Mouse (Mus musculus) CH12.LX (cell line): ENCODE results near the gene Ick. TPM values are rescaled to one million over a fixed set of nuclear protein-coding genes. Genes with fewer than 3 reads are reported as not detected.

Experiments used
- DNase-seq: peaks from one replicate; pipeline ENCODE4 v3.0.0-alpha.2; 2013; ENCODE audit errors: extremely low read depth
- H3K27ac ChIP-seq: 2 replicates; pipeline ENCODE4 v1.5.1; 2012; ENCODE audit warnings: low read depth, mild to moderate bottlenecking, control low read depth, moderate library complexity; ENCODE audit not compliant: insufficient read depth
- H3K27me3 ChIP-seq: replicated peaks from 2 replicates; pipeline ENCODE3; 2012; ENCODE audit warnings: inconsistent platforms
- H3K36me3 ChIP-seq, 2 experiments: replicated peaks in 1 of 2; 2 replicates each; pipeline versions ENCODE3 to v1.6.1; 2012; ENCODE audit warnings: inconsistent platforms in 1 of 2, low read length in 1 of 2, mild to moderate bottlenecking in 1 of 2, mixed read lengths in 1 of 2, moderate library complexity in 1 of 2; ENCODE audit not compliant: control insufficient read depth in 1 of 2, insufficient read depth in 1 of 2
- H3K4me1 ChIP-seq, 2 experiments: 2 replicates each; pipeline ENCODE4 v1.6.1; 2012; ENCODE audit warnings: inconsistent platforms in 1 of 2, moderate library complexity in 1 of 2; ENCODE audit not compliant: insufficient read depth in 2 of 2, control insufficient read depth in 1 of 2
- H3K4me2 ChIP-seq: 2 replicates; pipeline ENCODE4 v1.6.1; 2012; ENCODE audit warnings: low read depth, mild to moderate bottlenecking, control low read depth; ENCODE audit not compliant: poor library complexity, insufficient read depth, severe bottlenecking
- H3K4me3 ChIP-seq, 3 experiments: fragments of 150-350 bp in 1 of 3; sonication (generic) in 1 of 3; replicated peaks in 1 of 3; 2 replicates each; pipeline versions ENCODE3 to v1.5.1; 2011 to 2012; ENCODE audit warnings: low read depth in 2 of 3, low read length in 2 of 3, mild to moderate bottlenecking in 2 of 3, moderate library complexity in 2 of 3, control low read depth in 1 of 3, improper control_type of control experiment in 1 of 3, inconsistent platforms in 1 of 3, mixed read lengths in 1 of 3; ENCODE audit not compliant: poor library complexity in 1 of 3
- H3K79me2 ChIP-seq: replicated peaks from 2 replicates; pipeline ENCODE4 v1.6.1; 2012; ENCODE audit warnings: mild to moderate bottlenecking, moderate library complexity; ENCODE audit not compliant: control insufficient read depth, poor library complexity, insufficient read depth, severe bottlenecking; ENCODE audit errors: extremely low read depth
- H3K9ac ChIP-seq: 2 replicates; pipeline ENCODE4 v1.6.1; 2012; ENCODE audit warnings: low read depth, mild to moderate bottlenecking, control low read depth, moderate library complexity; ENCODE audit not compliant: insufficient read depth
- H3K9me3 ChIP-seq: replicated peaks from 2 replicates; pipeline ENCODE3; 2012; ENCODE audit warnings: low read length, inconsistent platforms, mixed read lengths
- BHLHE40 ChIP-seq: IDR thresholded peaks from 2 replicates; pipeline ENCODE4 v1.6.1; 2011; ENCODE audit warnings: mild to moderate bottlenecking, low read depth, low read length, improper control_type of control experiment
- CHD1 ChIP-seq: IDR thresholded peaks from 2 replicates; pipeline ENCODE4 v1.6.1; 2012; ENCODE audit warnings: low read depth, low read length, improper control_type of control experiment, inconsistent platforms
- CTCF ChIP-seq, 2 experiments: IDR thresholded peaks in 1 of 2; conservative IDR thresholded peaks in 1 of 2; 2 replicates each; pipeline ENCODE4 v1.5.1; 2011 to 2012; ENCODE audit warnings: low read depth in 2 of 2, low read length in 2 of 2, improper control_type of control experiment in 1 of 2, inconsistent platforms in 1 of 2, mild to moderate bottlenecking in 1 of 2, moderate library complexity in 1 of 2
- E2F4 ChIP-seq: IDR thresholded peaks from 2 replicates; pipeline ENCODE4 v1.6.1; 2011; ENCODE audit warnings: low read depth, low read length, improper control_type of control experiment; ENCODE audit not compliant: insufficient replicate concordance
- EP300 ChIP-seq: IDR thresholded peaks from 2 replicates; pipeline ENCODE4 v1.6.1; 2011; ENCODE audit warnings: low read length, improper control_type of control experiment
- GABPA ChIP-seq: IDR thresholded peaks from 2 replicates; pipeline ENCODE4 v1.6.1; 2012; ENCODE audit warnings: low read depth, low read length, improper control_type of control experiment, inconsistent platforms; ENCODE audit not compliant: insufficient replicate concordance
- IRF4 ChIP-seq: IDR thresholded peaks from 2 replicates; pipeline ENCODE4 v1.6.1; 2014; ENCODE audit warnings: low read depth, mild to moderate bottlenecking, inconsistent platforms, low read length, improper control_type of control experiment
- JUND ChIP-seq: conservative IDR thresholded peaks from 2 replicates; pipeline ENCODE4 v1.6.1; 2011; ENCODE audit warnings: low read depth, low read length, improper control_type of control experiment
- MAFK ChIP-seq: IDR thresholded peaks from 2 replicates; pipeline ENCODE4 v1.6.1; 2011; ENCODE audit warnings: low read length, improper control_type of control experiment; ENCODE audit not compliant: insufficient replicate concordance
- MEF2A ChIP-seq: IDR thresholded peaks from 2 replicates; pipeline ENCODE4 v1.6.1; 2014; ENCODE audit warnings: low read depth, mild to moderate bottlenecking, inconsistent platforms, low read length, improper control_type of control experiment, borderline replicate concordance
- MYC ChIP-seq: IDR thresholded peaks from 2 replicates; pipeline ENCODE4 v1.6.1; 2011; ENCODE audit warnings: low read depth, mild to moderate bottlenecking, improper control_type of control experiment, low read length
- NRF1 ChIP-seq: IDR thresholded peaks from 2 replicates; pipeline ENCODE4 v1.6.1; 2014; ENCODE audit warnings: low read depth, mild to moderate bottlenecking, inconsistent platforms, low read length, improper control_type of control experiment, moderate library complexity
- POLR2AphosphoS2 ChIP-seq: IDR thresholded peaks from 2 replicates; pipeline ENCODE4 v1.6.1; 2011; ENCODE audit warnings: low read depth, low read length, improper control_type of control experiment
- RAD21 ChIP-seq: IDR thresholded peaks from 2 replicates; pipeline ENCODE4 v1.6.1; 2011; ENCODE audit warnings: low read depth, mild to moderate bottlenecking, low read length, improper control_type of control experiment, moderate library complexity
- SIN3A ChIP-seq: IDR thresholded peaks from 2 replicates; pipeline ENCODE4 v1.6.1; 2012; ENCODE audit warnings: low read length, improper control_type of control experiment, inconsistent platforms
- SMC3 ChIP-seq: IDR thresholded peaks from 2 replicates; pipeline ENCODE4 v1.6.1; 2011; ENCODE audit warnings: low read depth, low read length, improper control_type of control experiment
- TCF12 ChIP-seq: IDR thresholded peaks from 2 replicates; pipeline ENCODE4 v1.6.1; 2014; ENCODE audit warnings: low read depth, mild to moderate bottlenecking, inconsistent platforms, low read length, improper control_type of control experiment
- USF1 ChIP-seq: IDR thresholded peaks from 2 replicates; pipeline ENCODE4 v1.6.1; 2014; ENCODE audit warnings: low read depth, mild to moderate bottlenecking, inconsistent platforms, low read length, improper control_type of control experiment
- USF2 ChIP-seq: conservative IDR thresholded peaks from 2 replicates; pipeline ENCODE4 v1.6.1; 2011; ENCODE audit warnings: low read depth, low read length, improper control_type of control experiment
- ZMIZ1 ChIP-seq: IDR thresholded peaks from 2 replicates; pipeline ENCODE4 v1.6.1; 2012; ENCODE audit warnings: low read depth, mild to moderate bottlenecking, inconsistent platforms, low read length, improper control_type of control experiment
- dilution Hi-C: fragments of 300-500 bp; cut with MboI; formaldehyde crosslinking; loops from 2 replicates; pipeline ENCODE4 v1.14.3; 2020; ENCODE audit warnings: low sequenced_read_pairs; ENCODE audit not compliant: extremely low pct_unique_long_range_greater_than_20kb, extremely low pct_ligation_motif_present
- in situ Hi-C: fragments of 300-500 bp; cut with MboI; formaldehyde crosslinking; loops from 3 replicates; pipeline ENCODE4 v1.14.3; 2019; ENCODE audit warnings: low sequenced_read_pairs, low pct_ligation_motif_present, low pct_unique_long_range_greater_than_20kb, mixed read lengths
- polyA plus RNA-seq: library from polyadenylated mRNA; unstranded; fragments of >175 nt; gene quantifications from 2 replicates; pipeline ENCODE4 v1.2.1, GENCODE M21; 2012; ENCODE audit warnings: low read depth; ENCODE audit not compliant: insufficient read length
- total RNA-seq, 2 experiments: library from RNA; depleted of rRNA; stranded (reverse); fragments of 300-350 nt in 1 of 2; fragments of >200 nt in 1 of 2; gene quantifications; 2 replicates each; pipeline ENCODE4 v1.2.3; 2012 to 2014

Gene Ick
- total and polyA plus RNA-seq, 3 experiments: 4.5 to 7.1 (median 4.8) TPM

DNA sequence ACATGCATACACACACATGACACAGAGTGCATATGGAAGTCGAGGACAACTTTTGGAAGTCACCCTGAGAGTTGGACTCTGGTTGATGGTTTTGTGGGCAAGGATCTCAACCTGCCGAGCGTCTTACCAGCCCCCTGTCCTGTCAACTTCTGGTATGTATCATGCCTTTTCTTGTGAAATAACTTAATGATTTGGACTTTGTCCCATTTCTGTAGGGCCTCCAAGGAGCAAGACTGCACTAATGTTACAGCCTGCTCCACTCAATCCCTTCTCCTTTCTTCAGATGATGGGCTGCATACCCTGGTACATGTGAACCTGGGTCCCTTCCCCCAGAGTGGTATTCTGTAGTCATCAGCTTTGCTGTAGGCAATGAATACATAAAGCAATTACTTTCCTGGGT, 101.1 kb downstream of the Ick start:
- Histone ChIP-seq H3K4me1 (peaks cover 0 to 3% of the 10 kb centered on the region in 2 experiments; a peak in 2 of 4 replicates), H3K9me3 (no peaks in the 10 kb centered on the region), H3K4me3 (no peak overlapping the region), H3K79me2 (no peaks in the 10 kb centered on the region), H3K4me2 (no peak overlapping the region), H3K27ac (no peak overlapping the region), H3K9ac (no peak overlapping the region), H3K27me3 (no peaks in the 10 kb centered on the region), H3K36me3 (no peaks in the 10 kb centered on the region)
- DNase-seq: no peak
- in situ Hi-C loops: no loop called here
- dilution Hi-C loops: no loop called here
- no peak for TF ChIP-seq GABPA
- no peak for TF ChIP-seq CHD1
- no peak for TF ChIP-seq ZMIZ1
- TF ChIP-seq POLR2AphosphoS2: no peak
- no peak for TF ChIP-seq MYC
- TF ChIP-seq SIN3A: no peak
- no peak for TF ChIP-seq SMC3
- no peak for TF ChIP-seq USF1
- no peak for TF ChIP-seq E2F4
- no peak for TF ChIP-seq TCF12
- no peak for TF ChIP-seq BHLHE40
- no peak for TF ChIP-seq MEF2A
- TF ChIP-seq EP300: no peak

DNA sequence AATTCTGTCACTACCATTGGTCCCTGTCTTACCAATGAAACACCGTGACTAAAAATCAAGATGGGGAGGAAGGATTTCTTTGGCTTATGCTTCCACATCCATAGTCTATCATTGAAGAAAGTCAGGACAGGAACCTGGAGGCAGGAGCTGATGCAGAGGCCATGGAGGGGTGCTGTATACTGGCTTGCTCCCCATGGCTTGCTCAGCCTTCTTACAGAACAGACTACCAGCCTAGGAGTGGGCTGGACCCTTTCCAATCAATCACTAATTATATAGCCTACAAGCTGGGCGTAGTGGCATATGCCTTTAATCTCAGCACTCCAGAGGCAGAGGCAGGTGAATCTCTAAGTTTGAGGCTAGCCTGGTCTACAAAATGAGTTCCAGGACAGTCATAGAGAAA, 101.8 kb downstream of the Ick start:
- in situ Hi-C loops: no loop called here
- no peak for TF ChIP-seq MAFK
- no peak for TF ChIP-seq TCF12
- TF ChIP-seq CTCF (conservative IDR thresholded peaks at IDR 0.05 in 1 of 2, IDR thresholded peaks at IDR 0.05 in 1 of 2; ENCODE audit: low read depth in 2 of 2, low read length in 2 of 2): no peak
- no peak for TF ChIP-seq EP300
- no peak for TF ChIP-seq USF2
- no peak for TF ChIP-seq USF1
- TF ChIP-seq JUND: no peak
- no peak for TF ChIP-seq MEF2A
- no peak for TF ChIP-seq ZMIZ1
- TF ChIP-seq IRF4: no peak
- TF ChIP-seq SIN3A: no peak
- TF ChIP-seq RAD21: no peak
- no peak for TF ChIP-seq NRF1
- TF ChIP-seq SMC3: no peak
- no peak for TF ChIP-seq BHLHE40
- TF ChIP-seq CHD1: no peak
- TF ChIP-seq, all 38 proteins: peak for 0
- DNase-seq: no peak
- no peak overlapping the region for H3K4me2 ChIP-seq
- peaks cover 2% of the 10 kb centered on the region for H3K9me3 ChIP-seq
- no peaks in the 10 kb centered on the region; a peak in 1 of 4 replicates for H3K4me1 ChIP-seq
- dilution Hi-C loops: no loop called here
- H3K79me2 ChIP-seq: no peaks in the 10 kb centered on the region
- no peak overlapping the region for H3K27ac ChIP-seq
- H3K27me3 ChIP-seq: no peaks in the 10 kb centered on the region
- no peak overlapping the region for H3K4me3 ChIP-seq
- no peaks in the 10 kb centered on the region for H3K36me3 ChIP-seq
- no peak overlapping the region for H3K9ac ChIP-seq
